Mouse (Mus musculus) C2C12 (cell line): ENCODE measurements around the gene Nptxr. TPM values are rescaled to one million over a fixed set of nuclear protein-coding genes. Genes with fewer than 3 reads are reported as not detected.

Experiments used
- H3K27me3 ChIP-seq: one replicate; pipeline ENCODE4 v1.6.1; 2011; ENCODE audit not compliant: control insufficient read depth, insufficient read depth, insufficient read length
- H3K36me3 ChIP-seq: one replicate; pipeline ENCODE4 v1.6.1; 2011; ENCODE audit not compliant: control insufficient read depth, insufficient read depth
- H3K4me3 ChIP-seq: one replicate; pipeline ENCODE4 v1.5.1; 2011; ENCODE audit warnings: mild to moderate bottlenecking, control low read depth; ENCODE audit not compliant: poor library complexity, insufficient read depth, severe bottlenecking
- H3K79me2 ChIP-seq: one replicate; pipeline ENCODE4 v1.6.1; 2011; ENCODE audit not compliant: control insufficient read depth, insufficient read depth
- H3K79me3 ChIP-seq: one replicate; pipeline ENCODE4 v1.6.1; 2011; ENCODE audit warnings: low read depth, control low read depth
- H3ac ChIP-seq: one replicate; pipeline ENCODE3; 2011; ENCODE audit warnings: low read depth; ENCODE audit not compliant: control insufficient read depth, insufficient read length
- CEBPB ChIP-seq: IDR thresholded peaks from one replicate; pipeline ENCODE4 v1.6.1; 2011; ENCODE audit warnings: low read depth, mild to moderate bottlenecking, control low read depth, moderate library complexity
- CTCF ChIP-seq: IDR thresholded peaks from one replicate; pipeline ENCODE4 v1.5.1; 2011; ENCODE audit not compliant: control insufficient read depth, insufficient read depth, insufficient read length
- FOSL1 ChIP-seq: IDR thresholded peaks from one replicate; pipeline ENCODE4 v1.8.0; 2011; ENCODE audit warnings: mild to moderate bottlenecking, low read length; ENCODE audit not compliant: poor library complexity, insufficient read depth, severe bottlenecking
- MAX ChIP-seq: IDR thresholded peaks from one replicate; pipeline ENCODE4 v1.6.1; 2011; ENCODE audit warnings: mild to moderate bottlenecking, control low read depth
- MYOD1 ChIP-seq: IDR thresholded peaks from one replicate; pipeline ENCODE4 v1.6.1; 2011; ENCODE audit warnings: low read depth; ENCODE audit not compliant: control insufficient read depth, insufficient read length
- MYOG ChIP-seq: IDR thresholded peaks from one replicate; pipeline ENCODE4 v1.6.1; 2011; ENCODE audit not compliant: control insufficient read depth, insufficient read length; ENCODE audit errors: extremely low read depth
- USF1 ChIP-seq: IDR thresholded peaks from one replicate; pipeline ENCODE4 v1.6.1; 2011; ENCODE audit warnings: low read depth, mild to moderate bottlenecking, control low read depth, moderate library complexity
- polyA plus RNA-seq: library from polyadenylated mRNA; unstranded; fragments of >200 nt; fragmentation: generic; extraction: Trizol; gene quantifications from one replicate; pipeline ENCODE4 v1.2.1, GENCODE M21; 2012; ENCODE audit warnings: missing spikeins

Gene Nptxr
- polyA plus RNA-seq, 1 experiment = 26.6 TPM

GRCm38 (mm10) chr15:79749162-79749561, 55.4 kb downstream of the Nptxr start:
- H3K79me2 ChIP-seq = no peaks in the 10 kb centered on the region
- TF ChIP-seq MAX = no peak
- TF ChIP-seq FOSL1 = no peak
- TF ChIP-seq MYOG = no peak
- no peak for TF ChIP-seq MYOD1
- TF ChIP-seq CTCF = no peak
- TF ChIP-seq USF1 = no peak
- no peak for TF ChIP-seq CEBPB
- H3K27me3 ChIP-seq = no peaks in the 10 kb centered on the region
- no peak overlapping the region for H3K4me3 ChIP-seq
- no peaks in the 10 kb centered on the region for H3K79me3 ChIP-seq
- H3K36me3 ChIP-seq = no peaks in the 10 kb centered on the region
- H3ac ChIP-seq = no peak overlapping the region

DNA sequence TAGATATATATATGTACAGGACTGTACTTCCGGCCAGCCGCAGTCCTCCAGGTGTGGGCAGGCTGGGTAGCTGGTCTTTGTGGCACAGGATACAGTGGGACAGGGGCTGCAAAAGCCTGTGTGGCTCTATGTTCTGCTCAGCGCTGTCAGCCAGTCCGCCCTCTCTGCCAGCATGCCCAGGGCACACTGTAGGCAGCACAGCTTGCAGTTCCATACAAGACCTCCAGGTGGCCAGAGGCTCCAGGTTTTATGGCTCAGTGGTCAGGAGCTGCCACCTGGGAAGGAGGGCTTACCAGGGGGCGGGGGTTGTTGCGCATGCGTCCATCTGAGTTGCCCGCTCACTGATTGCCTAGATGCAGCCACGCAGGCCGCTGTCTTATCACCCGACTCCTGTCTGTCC, 56.6 kb downstream of the Nptxr start:
- no peaks in the 10 kb centered on the region for H3K36me3 ChIP-seq
- H3K4me3 ChIP-seq = no peak overlapping the region
- no peak overlapping the region for H3ac ChIP-seq
- no peaks in the 10 kb centered on the region for H3K79me2 ChIP-seq
- TF ChIP-seq MYOD1 (no peak), USF1 (no peak), CTCF (no peak), MAX (no peak), CEBPB (no peak), MYOG (no peak), FOSL1 (no peak)
- no peaks in the 10 kb centered on the region for H3K79me3 ChIP-seq
- no peaks in the 10 kb centered on the region for H3K27me3 ChIP-seq

GRCm38 (mm10) chr15:79745883-79746282, 58.7 kb downstream of the Nptxr start:
- TF ChIP-seq MYOD1 (peak; percentile 69), USF1 (no peak)
- H3K27me3 ChIP-seq = no peaks in the 10 kb centered on the region
- H3K79me2 ChIP-seq = peaks cover 14% of the 10 kb centered on the region
- no peak overlapping the region for H3ac ChIP-seq
- peaks cover 4% of the 10 kb centered on the region for H3K79me3 ChIP-seq
- no peaks in the 10 kb centered on the region for H3K36me3 ChIP-seq
- no peak overlapping the region for H3K4me3 ChIP-seq

DNA sequence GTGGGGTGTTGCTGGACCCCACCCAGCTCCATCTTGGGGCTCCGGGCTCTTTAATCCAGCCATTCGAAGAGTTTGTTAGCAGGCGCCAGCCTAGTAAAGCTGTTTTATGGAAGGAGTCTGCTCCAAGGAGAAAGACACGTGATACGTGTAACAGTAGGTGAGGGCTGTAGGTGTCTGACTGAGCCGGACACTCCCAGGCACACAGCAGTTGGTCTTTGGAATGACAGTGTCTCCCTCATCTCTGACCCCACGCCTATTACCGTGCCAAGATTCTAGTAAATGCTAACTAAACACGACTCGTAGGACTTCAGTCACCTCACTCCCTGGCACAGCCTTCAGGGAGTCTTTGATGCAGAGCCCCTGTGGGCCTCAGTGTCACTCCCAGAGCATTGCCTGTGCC, 59.3 kb downstream of the Nptxr start:
- H3K36me3 ChIP-seq = peaks cover 5% of the 10 kb centered on the region
- H3K79me2 ChIP-seq = peaks cover 19% of the 10 kb centered on the region
- H3ac ChIP-seq = no peak overlapping the region
- TF ChIP-seq FOSL1 = no peak
- no peak for TF ChIP-seq USF1
- peaks cover 10% of the 10 kb centered on the region for H3K79me3 ChIP-seq
- H3K4me3 ChIP-seq = no peak overlapping the region
- H3K27me3 ChIP-seq = no peaks in the 10 kb centered on the region

- peaks cover 11% of the 10 kb centered on the region for H3K36me3 ChIP-seq
- H3K79me3 ChIP-seq = peaks cover 10% of the 10 kb centered on the region
- H3ac ChIP-seq = no peak overlapping the region
- no peak overlapping the region for H3K4me3 ChIP-seq
- peaks cover 25% of the 10 kb centered on the region for H3K79me2 ChIP-seq
- no peaks in the 10 kb centered on the region for H3K27me3 ChIP-seq
- no peak for TF ChIP-seq USF1
- TF ChIP-seq MAX = no peak
- TF ChIP-seq MYOG = no peak
- TF ChIP-seq MYOD1 = no peak
- no peak for TF ChIP-seq CEBPB
- TF ChIP-seq FOSL1 = no peak
- no peak for TF ChIP-seq CTCF
These were observed 59.8 kb downstream of the Nptxr start for GRCm38 (mm10) chr15:79744742-79745141.

- H3K4me3 ChIP-seq = no peak overlapping the region
- no peak overlapping the region for H3ac ChIP-seq
- TF ChIP-seq MYOD1 (no peak), FOSL1 (no peak)
- peaks cover 10% of the 10 kb centered on the region for H3K79me3 ChIP-seq
- no peaks in the 10 kb centered on the region for H3K27me3 ChIP-seq
- H3K36me3 ChIP-seq = peaks cover 18% of the 10 kb centered on the region
- peaks cover 32% of the 10 kb centered on the region for H3K79me2 ChIP-seq
These were observed 60.6 kb downstream of the Nptxr start for GRCm38 (mm10) chr15:79744001-79744400.
